Mouse (Mus musculus): ENCODE measurements around the gene Aff1. TPM values are rescaled to one million over a fixed set of nuclear protein-coding genes. Genes with fewer than 3 reads are reported as not detected.

The Aff1 gene
- polyA plus RNA-seq, 1 experiment, result 50.1 TPM

DNA sequence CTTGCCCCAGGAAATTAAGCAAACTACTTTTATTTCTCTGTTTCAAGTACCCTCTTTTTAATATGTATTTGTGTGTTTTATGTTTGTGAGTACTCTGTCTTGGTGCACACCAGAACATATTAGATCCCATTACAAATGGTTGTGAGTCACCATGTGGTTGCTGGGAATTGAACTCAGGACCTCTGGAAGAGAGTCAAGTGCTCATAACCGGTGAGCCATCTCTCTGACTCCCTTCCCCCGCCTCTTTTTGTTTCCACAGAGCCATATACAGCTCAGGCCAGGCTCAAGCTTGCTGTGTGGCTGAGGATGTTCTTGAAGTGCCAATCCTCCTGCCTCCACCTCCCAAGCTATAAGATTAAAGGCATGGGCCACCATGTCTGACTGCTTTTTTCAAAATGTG lies 26.3 kb upstream of the Aff1 start:
- Histone ChIP-seq H3K27ac (ENCODE audit: insufficient read depth, low read length) (no peak overlapping the region), H3K4me1 (ENCODE audit: control insufficient read depth, insufficient read depth, low read length) (no peaks in the 10 kb centered on the region), H3K4me3 (ENCODE audit: insufficient read depth, low read length) (no peak overlapping the region)
- TF ChIP-seq CTCF (IDR thresholded peaks at IDR 0.05; ENCODE audit: borderline replicate concordance, insufficient read depth, low read length) (no peak), POLR2A (IDR thresholded peaks at IDR 0.05; ENCODE audit: low read depth, low read length) (no peak)

GRCm38 (mm10) chr5:103671858-103672257 lies 20.3 kb upstream of the Aff1 start:
- no peak for TF ChIP-seq POLR2A (IDR thresholded peaks at IDR 0.05; ENCODE audit: low read depth, low read length)
- no peak for TF ChIP-seq CTCF (IDR thresholded peaks at IDR 0.05; ENCODE audit: borderline replicate concordance, insufficient read depth, low read length)
- Histone ChIP-seq H3K4me1 (ENCODE audit: control insufficient read depth, insufficient read depth, low read length) (no peaks in the 10 kb centered on the region), H3K27ac (ENCODE audit: insufficient read depth, low read length) (no peak overlapping the region), H3K4me3 (ENCODE audit: insufficient read depth, low read length) (no peak overlapping the region)

- no peak overlapping the region for H3K27ac ChIP-seq (ENCODE audit: insufficient read depth, low read length)
- H3K4me1 ChIP-seq (ENCODE audit: control insufficient read depth, insufficient read depth, low read length), result no peaks in the 10 kb centered on the region
- H3K4me3 ChIP-seq (ENCODE audit: insufficient read depth, low read length), result no peak overlapping the region
- no peak for TF ChIP-seq POLR2A (IDR thresholded peaks at IDR 0.05; ENCODE audit: low read depth, low read length)
- no peak for TF ChIP-seq CTCF (IDR thresholded peaks at IDR 0.05; ENCODE audit: borderline replicate concordance, insufficient read depth, low read length)
These were observed 18.6 kb upstream of the Aff1 start for GRCm38 (mm10) chr5:103673611-103674010.

GRCm38 (mm10) chr5:103674482-103674881 lies 17.7 kb upstream of the Aff1 start:
- Histone ChIP-seq H3K27ac (ENCODE audit: insufficient read depth, low read length) (no peak overlapping the region), H3K4me3 (ENCODE audit: insufficient read depth, low read length) (no peak overlapping the region), H3K4me1 (ENCODE audit: control insufficient read depth, insufficient read depth, low read length) (no peaks in the 10 kb centered on the region)
- TF ChIP-seq POLR2A (IDR thresholded peaks at IDR 0.05; ENCODE audit: low read depth, low read length) (no peak), CTCF (IDR thresholded peaks at IDR 0.05; ENCODE audit: borderline replicate concordance, insufficient read depth, low read length) (no peak)

- Histone ChIP-seq H3K4me3 (ENCODE audit: insufficient read depth, low read length) (no peak overlapping the region), H3K4me1 (ENCODE audit: control insufficient read depth, insufficient read depth, low read length) (no peaks in the 10 kb centered on the region), H3K27ac (ENCODE audit: insufficient read depth, low read length) (no peak overlapping the region)
- no peak for TF ChIP-seq POLR2A (IDR thresholded peaks at IDR 0.05; ENCODE audit: low read depth, low read length)
- no peak for TF ChIP-seq CTCF (IDR thresholded peaks at IDR 0.05; ENCODE audit: borderline replicate concordance, insufficient read depth, low read length)
These were observed 15.8 kb upstream of the Aff1 start for GRCm38 (mm10) chr5:103676289-103676881.

DNA sequence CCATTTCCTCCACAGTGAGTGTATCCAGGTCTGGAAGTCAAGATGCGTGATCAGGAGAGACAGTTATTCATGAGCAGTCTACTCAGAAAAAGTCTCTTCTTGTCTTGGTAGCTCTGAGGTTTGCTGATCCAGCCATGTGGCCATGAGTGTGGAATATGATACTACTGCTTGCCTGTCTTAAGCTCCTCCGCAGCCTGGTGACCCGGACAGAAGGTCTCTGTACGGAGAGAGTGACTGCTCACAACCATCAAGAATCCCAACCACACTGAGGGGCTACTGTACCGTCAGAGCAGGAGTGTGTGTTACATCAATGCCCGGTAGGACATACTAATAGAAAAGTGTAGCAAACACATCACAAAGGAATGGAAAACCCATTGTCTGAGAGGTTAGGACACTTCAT lies 14.3 kb upstream of the Aff1 start:
- no peaks in the 10 kb centered on the region for H3K4me1 ChIP-seq (ENCODE audit: control insufficient read depth, insufficient read depth, low read length)
- TF ChIP-seq POLR2A (IDR thresholded peaks at IDR 0.05; ENCODE audit: low read depth, low read length), result no peak
- no peak for TF ChIP-seq CTCF (IDR thresholded peaks at IDR 0.05; ENCODE audit: borderline replicate concordance, insufficient read depth, low read length)

GRCm38 (mm10) chr5:103678974-103679373 lies 13.2 kb upstream of the Aff1 start:
- no peak overlapping the region for H3K4me3 ChIP-seq (ENCODE audit: insufficient read depth, low read length)
- no peaks in the 10 kb centered on the region for H3K4me1 ChIP-seq (ENCODE audit: control insufficient read depth, insufficient read depth, low read length)
- TF ChIP-seq POLR2A (IDR thresholded peaks at IDR 0.05; ENCODE audit: low read depth, low read length) (no peak), CTCF (IDR thresholded peaks at IDR 0.05; ENCODE audit: borderline replicate concordance, insufficient read depth, low read length) (no peak)
- no peak overlapping the region for H3K27ac ChIP-seq (ENCODE audit: insufficient read depth, low read length)

More for the DNA sequence above, 14.3 kb upstream of the Aff1 start:
- no peak overlapping the region for H3K27ac ChIP-seq (ENCODE audit: insufficient read depth, low read length)
- no peak overlapping the region for H3K4me3 ChIP-seq (ENCODE audit: insufficient read depth, low read length)

DNA sequence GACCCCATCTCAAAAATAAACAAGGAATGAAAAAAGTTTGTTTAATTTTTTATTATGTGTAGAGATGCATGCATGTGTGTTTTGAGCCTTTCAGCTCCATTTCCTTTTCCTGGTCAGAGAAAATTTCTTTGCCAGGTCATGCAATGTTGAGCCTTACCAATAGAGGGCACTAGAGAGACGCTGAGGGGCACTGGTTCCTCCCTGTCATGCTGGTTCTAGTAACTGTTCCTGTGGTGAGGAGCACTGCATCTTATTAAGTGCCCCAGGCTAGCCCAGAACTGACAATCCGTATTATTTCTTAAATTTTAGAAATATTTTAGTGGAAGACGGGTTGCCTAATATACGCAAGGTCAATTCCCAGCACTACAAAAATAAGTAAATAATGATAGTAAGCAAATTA lies 11.8 kb upstream of the Aff1 start:
- no peak for TF ChIP-seq POLR2A (IDR thresholded peaks at IDR 0.05; ENCODE audit: low read depth, low read length)
- peak; percentile 80 for TF ChIP-seq CTCF (IDR thresholded peaks at IDR 0.05; ENCODE audit: borderline replicate concordance, insufficient read depth, low read length)
- H3K27ac ChIP-seq (ENCODE audit: insufficient read depth, low read length), result no peak overlapping the region
- H3K4me1 ChIP-seq (ENCODE audit: control insufficient read depth, insufficient read depth, low read length), result no peaks in the 10 kb centered on the region
- H3K4me3 ChIP-seq (ENCODE audit: insufficient read depth, low read length), result no peak overlapping the region

DNA sequence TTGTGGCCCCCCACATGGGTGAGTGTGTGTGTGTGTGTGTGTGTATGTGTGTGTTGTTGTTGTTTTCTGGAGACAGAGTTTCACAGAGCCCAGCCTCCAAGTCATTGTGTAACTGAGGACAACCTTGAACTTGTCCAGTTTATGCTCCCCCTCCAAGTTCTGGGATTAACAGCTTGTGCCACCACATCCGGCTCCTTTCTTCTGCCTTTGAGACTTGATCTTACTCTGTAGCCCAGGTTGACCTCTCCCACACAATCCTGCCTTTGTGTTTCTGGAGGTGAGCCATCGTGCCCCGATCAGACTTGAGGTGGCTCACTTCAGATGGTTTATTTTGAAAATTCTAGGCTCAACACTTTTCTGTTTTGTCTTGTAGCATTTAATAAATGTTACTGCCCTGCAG lies 10.3 kb upstream of the Aff1 start:
- Histone ChIP-seq H3K4me3 (ENCODE audit: insufficient read depth, low read length) (no peak overlapping the region), H3K4me1 (ENCODE audit: control insufficient read depth, insufficient read depth, low read length) (no peaks in the 10 kb centered on the region), H3K27ac (ENCODE audit: insufficient read depth, low read length) (no peak overlapping the region)
- TF ChIP-seq CTCF (IDR thresholded peaks at IDR 0.05; ENCODE audit: borderline replicate concordance, insufficient read depth, low read length) (no peak), POLR2A (IDR thresholded peaks at IDR 0.05; ENCODE audit: low read depth, low read length) (no peak)

GRCm38 (mm10) chr5:103689645-103690044 lies 2.5 kb upstream of the Aff1 start:
- no peak for TF ChIP-seq CTCF (IDR thresholded peaks at IDR 0.05; ENCODE audit: borderline replicate concordance, insufficient read depth, low read length)
- TF ChIP-seq POLR2A (IDR thresholded peaks at IDR 0.05; ENCODE audit: low read depth, low read length), result no peak
- H3K4me3 ChIP-seq (ENCODE audit: insufficient read depth, low read length), result no peak overlapping the region
- no peak overlapping the region for H3K27ac ChIP-seq (ENCODE audit: insufficient read depth, low read length)
- H3K4me1 ChIP-seq (ENCODE audit: control insufficient read depth, insufficient read depth, low read length), result no peaks in the 10 kb centered on the region

Measured in embryonic fibroblast, embryonic 13.5 days (primary cell).